Mouse (Mus musculus) hindbrain, embryonic 15.5 days (tissue): Measurements from ENCODE around the gene Rnf144a. TPM values are rescaled to one million over a fixed set of nuclear protein-coding genes. Genes with fewer than 3 reads are reported as not detected.

Source experiments
- ATAC-seq: fragments of 200-750 bp; cut with Nextera tagmentation; 2 replicates; pipeline ENCODE4 v1.8.0; 2017; ENCODE audit warnings: low read depth, moderate number of reproducible peaks, moderate TSS enrichment; ENCODE audit not compliant: low FRiP score
- H3K27ac ChIP-seq: fragments of 300-500 bp; sonication (generic); replicated peaks from 2 replicates; pipeline ENCODE4 v1.5.1; 2015; ENCODE audit warnings: mild to moderate bottlenecking, inconsistent platforms
- H3K27me3 ChIP-seq: fragments of 300-500 bp; sonication (generic); 2 replicates; pipeline ENCODE4 v1.6.1; 2015; ENCODE audit warnings: control low read depth, inconsistent platforms
- H3K36me3 ChIP-seq: fragments of 300-500 bp; sonication (generic); 2 replicates; pipeline ENCODE4 v1.6.1; 2015; ENCODE audit warnings: control low read depth, inconsistent platforms
- H3K4me1 ChIP-seq: fragments of 300-500 bp; sonication (generic); replicated peaks from 2 replicates; pipeline ENCODE4 v1.6.1; 2015; ENCODE audit warnings: control low read depth, inconsistent platforms
- H3K4me2 ChIP-seq: fragments of 300-500 bp; sonication (generic); 2 replicates; pipeline ENCODE4 v1.6.1; 2015; ENCODE audit warnings: moderate library complexity, mild to moderate bottlenecking, inconsistent platforms
- H3K4me3 ChIP-seq: fragments of 300-500 bp; sonication (generic); 2 replicates; pipeline ENCODE4 v1.5.1; 2015; ENCODE audit warnings: mild to moderate bottlenecking, inconsistent platforms
- H3K9ac ChIP-seq: fragments of 300-500 bp; sonication (generic); 2 replicates; pipeline ENCODE4 v1.6.1; 2015; ENCODE audit warnings: inconsistent platforms
- H3K9me3 ChIP-seq: fragments of 300-500 bp; sonication (generic); 2 replicates; pipeline ENCODE4 v1.6.1; 2016; ENCODE audit warnings: control low read depth, inconsistent platforms
- WGBS: fragments of 180-500 bp; shearing (Covaris S2); methylation state at CpG from one replicate; pipeline ENCODE4 v1.1.7; 2015; 5-methylcytosine and 5-hydroxymethylcytosine counted together
- polyA plus RNA-seq: library from polyadenylated mRNA; unstranded; fragments of >200 nt; fragmentation: Nextera tagmentation; extraction: Ambion mirVana; gene quantifications from 2 replicates; pipeline ENCODE4 v1.2.1, GENCODE M21; 2015

Rnf144a gene
- polyA plus RNA-seq, 1 experiment from 2014 or later = 29.3 TPM

DNA sequence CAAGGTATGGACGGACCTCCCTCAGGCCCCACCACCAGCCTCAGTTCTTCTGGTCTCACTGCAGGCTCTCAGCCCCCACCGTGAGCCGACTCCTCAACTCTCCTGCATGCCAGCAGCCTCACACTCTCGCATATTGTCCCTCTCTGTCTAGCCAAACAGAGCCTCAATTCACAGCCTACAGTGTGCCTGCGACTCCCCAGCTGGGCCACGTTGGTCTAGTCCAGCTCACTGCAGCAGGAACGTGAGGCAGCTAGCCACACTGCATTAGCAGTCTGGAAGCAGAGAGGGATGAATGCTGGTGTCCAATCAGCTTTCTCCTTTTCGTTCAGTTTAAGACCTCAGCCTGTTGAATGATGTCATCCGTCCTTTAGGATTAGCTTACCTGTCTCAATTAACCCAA is 28.1 kb downstream of the Rnf144a start:
- Histone ChIP-seq H3K9ac (no peak overlapping the region), H3K27ac (no peak overlapping the region), H3K4me3 (no peak overlapping the region), H3K9me3 (no peaks in the 10 kb centered on the region), H3K36me3 (peaks cover 19% of the 10 kb centered on the region), H3K27me3 (no peaks in the 10 kb centered on the region), H3K4me1 (no peaks in the 10 kb centered on the region), H3K4me2 (no peak overlapping the region)
- WGBS = 73% methylated on average over 9 of the region's 9 CpGs
- peak; percentile 73 for ATAC-seq

DNA sequence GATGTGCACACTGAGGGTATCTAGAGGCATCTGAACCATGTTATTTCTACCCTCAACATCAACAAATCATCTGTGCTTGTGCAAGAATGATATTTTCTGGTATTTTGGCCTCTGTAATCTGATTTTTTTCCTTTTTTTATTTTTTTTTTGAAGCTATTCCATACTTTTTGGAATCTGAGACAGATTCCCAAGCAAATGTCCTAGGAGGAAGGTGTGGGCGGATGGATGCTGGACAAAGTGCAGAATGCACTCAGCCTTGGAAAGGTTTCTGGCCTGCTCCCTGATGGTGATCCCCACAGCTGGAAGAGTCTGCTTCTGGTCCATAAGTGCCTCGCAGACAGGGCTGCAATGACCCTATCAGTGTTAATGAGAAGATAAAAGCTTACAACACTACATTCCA is 28.9 kb downstream of the Rnf144a start:
- H3K9me3 ChIP-seq = no peaks in the 10 kb centered on the region
- no peak for ATAC-seq
- H3K4me2 ChIP-seq = no peak overlapping the region
- no peaks in the 10 kb centered on the region for H3K27me3 ChIP-seq
- WGBS = 82% methylated on average over 2 of the region's 2 CpGs
- H3K27ac ChIP-seq = no peak overlapping the region
- H3K36me3 ChIP-seq = peaks cover 19% of the 10 kb centered on the region
- no peak overlapping the region for H3K4me3 ChIP-seq
- H3K4me1 ChIP-seq = no peaks in the 10 kb centered on the region
- H3K9ac ChIP-seq = no peak overlapping the region

DNA sequence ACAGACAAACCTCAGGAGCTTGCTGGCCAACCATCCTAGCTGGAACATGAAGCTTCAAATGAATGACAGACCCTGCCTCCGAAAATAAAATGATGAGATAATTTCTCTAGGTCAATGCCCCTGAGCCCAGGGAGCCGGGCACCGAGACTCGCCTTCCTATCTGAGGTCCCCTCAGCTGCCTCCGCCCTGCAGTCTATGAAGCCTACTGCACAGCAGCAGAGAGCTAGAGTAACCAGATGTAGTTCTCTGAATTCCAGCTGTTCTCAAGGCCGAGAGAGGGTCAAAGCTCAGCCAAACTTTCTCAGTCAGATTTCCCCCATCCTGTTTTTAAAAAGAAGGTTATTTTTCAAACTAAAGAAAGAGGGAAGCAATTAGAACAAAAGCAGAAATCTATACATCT is 29.3 kb downstream of the Rnf144a start:
- WGBS = 89% methylated on average over 6 of the region's 6 CpGs
- H3K4me2 ChIP-seq = no peak overlapping the region

DNA sequence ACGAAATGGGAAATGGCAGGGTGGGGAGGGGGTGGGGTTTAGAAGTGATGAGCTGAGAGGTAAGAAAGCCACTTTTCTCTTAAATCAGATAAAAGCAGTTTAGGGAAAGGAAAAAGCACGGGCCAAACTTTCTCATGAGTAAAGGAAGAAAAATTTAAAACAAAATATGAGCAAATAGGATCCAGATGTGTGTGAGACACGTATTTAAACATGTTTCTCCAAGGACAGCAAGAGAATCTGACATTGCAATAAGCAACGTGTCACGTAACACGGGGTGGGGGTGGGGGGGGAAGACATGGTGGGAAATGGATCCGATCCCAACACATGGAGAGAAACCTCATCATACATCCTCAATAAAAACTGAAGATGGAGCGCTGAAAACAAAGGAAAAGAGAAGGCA is 33.3 kb downstream of the Rnf144a start:
- peaks cover 5% of the 10 kb centered on the region; the same call in 1 of the 2 replicates for H3K36me3 ChIP-seq
- no peak overlapping the region for H3K4me2 ChIP-seq
- WGBS = 87% methylated on average over 8 of the region's 8 CpGs
- H3K4me3 ChIP-seq = no peak overlapping the region
- H3K9ac ChIP-seq = no peak overlapping the region
- H3K4me1 ChIP-seq = no peaks in the 10 kb centered on the region
- H3K9me3 ChIP-seq = no peaks in the 10 kb centered on the region
- H3K27me3 ChIP-seq = no peaks in the 10 kb centered on the region
- ATAC-seq = no peak
- no peak overlapping the region for H3K27ac ChIP-seq

More for the DNA sequence above, 29.3 kb downstream of the Rnf144a start:
- Histone ChIP-seq H3K4me3 (no peak overlapping the region), H3K27ac (no peak overlapping the region), H3K9ac (no peak overlapping the region), H3K36me3 (peaks cover 19% of the 10 kb centered on the region), H3K4me1 (no peaks in the 10 kb centered on the region), H3K27me3 (no peaks in the 10 kb centered on the region), H3K9me3 (no peaks in the 10 kb centered on the region)
- no peak for ATAC-seq

DNA sequence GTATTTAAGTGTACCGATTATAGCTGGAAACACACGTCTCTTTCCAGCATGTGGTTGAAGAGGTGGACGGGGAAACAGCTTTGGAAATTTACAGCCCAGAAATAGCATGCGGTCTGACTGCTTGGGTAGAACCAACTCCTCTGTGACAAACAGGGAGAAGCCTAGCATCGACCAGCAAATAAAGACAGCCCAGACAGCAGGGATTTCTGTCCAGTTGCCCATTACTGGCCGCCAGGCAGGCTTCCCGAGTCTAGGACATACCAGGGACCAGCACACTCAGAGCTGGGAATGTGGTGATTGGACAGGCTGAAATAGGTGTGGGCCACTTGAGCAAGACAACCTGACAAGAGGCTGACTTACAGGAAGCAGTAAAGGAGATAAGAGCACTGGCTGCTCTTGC is 35.3 kb downstream of the Rnf144a start:
- no peak for ATAC-seq
- Histone ChIP-seq H3K4me3 (no peak overlapping the region), H3K27me3 (no peaks in the 10 kb centered on the region), H3K27ac (no peak overlapping the region), H3K4me2 (no peak overlapping the region), H3K36me3 (peaks cover 10% of the 10 kb centered on the region; the same call in 1 of the 2 replicates), H3K9me3 (no peaks in the 10 kb centered on the region), H3K9ac (no peak overlapping the region), H3K4me1 (no peaks in the 10 kb centered on the region)
- WGBS = 87% methylated on average over 7 of the region's 7 CpGs

DNA sequence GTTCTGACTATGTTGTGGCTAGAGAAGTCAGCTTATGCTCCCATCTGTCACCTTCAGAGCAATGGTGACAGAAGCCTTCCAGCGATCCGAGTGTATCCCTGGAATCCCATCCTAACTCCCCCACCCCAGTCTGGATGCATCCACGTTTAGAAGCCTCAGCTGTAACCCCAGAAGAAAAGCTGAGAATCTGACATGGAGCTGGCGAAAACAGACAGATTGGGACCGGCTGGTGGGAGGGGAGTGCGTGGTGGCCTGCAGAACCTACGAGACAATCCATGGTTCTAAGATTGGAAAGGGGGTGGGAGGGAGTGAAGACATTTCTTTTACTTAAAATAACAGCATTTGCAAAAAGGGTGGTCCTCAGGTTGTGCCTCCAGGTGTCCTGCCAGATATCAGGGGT is 37.4 kb downstream of the Rnf144a start:
- no peak for ATAC-seq
- WGBS = 91% methylated on average over 7 of the region's 7 CpGs
- no peaks in the 10 kb centered on the region for H3K4me1 ChIP-seq
- H3K4me2 ChIP-seq = no peak overlapping the region
- H3K27me3 ChIP-seq = no peaks in the 10 kb centered on the region
- H3K9me3 ChIP-seq = no peaks in the 10 kb centered on the region
- H3K9ac ChIP-seq = no peak overlapping the region
- H3K27ac ChIP-seq = no peak overlapping the region
- H3K36me3 ChIP-seq = 0 out of 2 replicates have a peak, but pooled peaks cover 6% of the 10 kb centered on the region
- no peak overlapping the region for H3K4me3 ChIP-seq

DNA sequence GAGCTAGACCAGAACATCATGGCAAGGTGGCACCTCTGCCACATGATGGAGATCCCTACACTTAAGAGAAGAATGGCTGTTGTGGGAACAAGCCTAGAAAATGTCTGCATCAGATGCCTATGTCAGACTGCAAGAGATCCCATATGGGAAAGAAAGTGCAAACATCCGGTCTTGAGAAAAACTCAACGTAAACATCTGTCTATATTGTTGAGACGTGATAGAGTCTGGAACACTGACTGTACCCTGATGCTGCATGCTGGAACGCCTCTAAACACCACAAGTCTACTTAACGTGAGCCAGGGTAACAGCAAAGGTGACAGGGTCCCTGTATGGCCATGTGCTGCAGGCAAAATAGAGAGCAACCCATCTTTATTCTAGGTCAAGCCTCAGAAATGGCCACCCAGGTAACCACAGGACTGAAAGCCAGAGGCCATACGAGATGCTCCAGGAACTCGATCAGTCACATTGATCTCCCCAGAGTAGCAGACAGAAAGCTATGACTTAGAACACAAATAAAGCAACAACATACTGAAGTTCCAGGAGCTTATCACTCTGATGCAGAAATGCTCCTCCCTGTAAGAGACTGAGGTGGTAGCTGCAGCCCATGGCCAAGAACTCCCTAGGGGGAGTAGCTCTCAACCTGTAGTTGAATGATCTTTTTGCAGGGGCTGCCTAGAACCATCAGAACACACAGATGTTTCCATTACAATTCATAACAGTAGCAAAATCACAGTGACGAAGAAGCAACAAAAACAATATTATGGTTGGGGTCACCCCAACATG is 38.3 kb downstream of the Rnf144a start:
- no peaks in the 10 kb centered on the region for H3K27me3 ChIP-seq
- no peak overlapping the region for H3K4me2 ChIP-seq
- no peak for ATAC-seq
- H3K9ac ChIP-seq = no peak overlapping the region
- WGBS = 94% methylated on average over 8 of the region's 8 CpGs
- no peaks in the 10 kb centered on the region for H3K4me1 ChIP-seq
- H3K9me3 ChIP-seq = no peaks in the 10 kb centered on the region
- H3K27ac ChIP-seq = no peak overlapping the region
- 0 out of 2 replicates have a peak, but pooled peaks cover 6% of the 10 kb centered on the region for H3K36me3 ChIP-seq
- H3K4me3 ChIP-seq = no peak overlapping the region

DNA sequence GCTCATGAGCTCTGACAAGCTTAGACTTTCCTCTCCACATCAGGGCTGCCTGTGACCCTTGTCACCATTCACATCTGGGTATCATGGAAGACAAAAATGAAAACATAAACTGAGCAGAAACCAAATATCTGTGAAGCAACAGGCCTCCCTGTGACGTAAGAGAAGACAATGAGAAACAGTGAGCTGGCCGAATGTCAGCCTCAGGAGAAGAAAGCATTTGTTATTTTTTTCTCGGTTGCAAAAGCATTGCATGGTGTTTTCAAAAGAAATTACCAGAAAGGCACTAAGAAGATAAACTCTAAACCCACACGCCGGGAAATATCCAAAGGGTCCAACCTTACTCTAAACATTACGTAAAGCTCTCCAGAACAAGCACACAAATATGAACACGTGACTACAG is 41.3 kb downstream of the Rnf144a start:
- Histone ChIP-seq H3K27ac (no peak overlapping the region), H3K9me3 (no peaks in the 10 kb centered on the region), H3K27me3 (no peaks in the 10 kb centered on the region), H3K36me3 (0 out of 2 replicates have a peak, but pooled peaks cover 6% of the 10 kb centered on the region), H3K9ac (no peak overlapping the region), H3K4me3 (no peak overlapping the region), H3K4me1 (peaks cover 9% of the 10 kb centered on the region; the same call in 1 of the 2 replicates), H3K4me2 (no peak overlapping the region)
- WGBS = 89% methylated on average over 7 of the region's 7 CpGs
- ATAC-seq = no peak

DNA sequence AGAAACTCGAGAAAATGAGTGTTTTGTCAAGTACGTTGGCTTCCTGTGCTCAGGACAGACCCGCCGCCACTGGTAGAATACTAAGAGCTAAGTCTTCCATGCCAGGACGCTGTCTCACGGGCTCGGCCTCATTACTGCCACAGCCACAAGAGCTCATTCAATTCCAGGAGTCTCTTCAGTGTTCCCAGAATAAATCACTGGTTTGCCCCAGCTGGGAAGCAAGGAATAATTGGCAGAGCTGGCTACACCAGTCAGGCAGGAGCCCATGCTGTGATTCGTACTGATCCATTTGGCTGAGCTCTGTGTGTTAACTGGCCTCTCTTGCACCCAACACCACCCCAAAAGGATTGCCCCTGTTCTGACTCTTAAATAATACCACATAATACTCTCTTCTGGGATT is 45.0 kb downstream of the Rnf144a start:
- WGBS = 55% methylated on average over 8 of the region's 8 CpGs
- Histone ChIP-seq H3K4me3 (no peak overlapping the region), H3K9ac (no peak overlapping the region), H3K27me3 (no peaks in the 10 kb centered on the region), H3K36me3 (0 out of 2 replicates have a peak, but pooled peaks cover 4% of the 10 kb centered on the region), H3K9me3 (no peaks in the 10 kb centered on the region), H3K4me2 (no peak overlapping the region), H3K27ac (no peak overlapping the region; the same call in 1 of the 2 replicates), H3K4me1 (peaks cover 9% of the 10 kb centered on the region; the same call in 1 of the 2 replicates)
- peak; percentile 70; the same call in 1 of the 2 replicates for ATAC-seq

DNA sequence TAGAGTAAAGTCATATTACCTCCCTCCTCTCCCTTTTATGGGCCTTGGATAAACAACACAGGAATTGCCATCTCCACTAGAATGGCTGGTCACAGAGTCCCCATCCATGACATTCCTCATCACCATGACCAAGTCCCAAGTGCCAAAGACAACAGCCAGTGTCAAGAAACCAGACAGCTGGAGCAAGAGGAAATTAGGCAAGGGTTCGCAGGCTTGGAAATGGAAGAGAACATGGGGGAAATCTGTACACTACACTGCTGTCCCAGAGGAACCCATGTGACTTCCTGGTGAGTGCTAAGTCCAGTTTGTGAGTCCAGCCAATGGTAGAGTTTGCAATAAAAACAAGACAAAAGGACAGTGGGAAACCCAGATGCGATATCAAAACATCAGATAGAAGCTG is 47.7 kb downstream of the Rnf144a start:
- no peaks in the 10 kb centered on the region for H3K27me3 ChIP-seq
- H3K9me3 ChIP-seq = no peaks in the 10 kb centered on the region
- no peaks in the 10 kb centered on the region for H3K36me3 ChIP-seq
- ATAC-seq = no peak
- peaks cover 9% of the 10 kb centered on the region for H3K4me1 ChIP-seq
- 88% methylated on average over 2 of the region's 2 CpGs for WGBS
- no peak overlapping the region for H3K27ac ChIP-seq
- H3K4me3 ChIP-seq = no peak overlapping the region
- no peak overlapping the region for H3K4me2 ChIP-seq
- no peak overlapping the region for H3K9ac ChIP-seq

DNA sequence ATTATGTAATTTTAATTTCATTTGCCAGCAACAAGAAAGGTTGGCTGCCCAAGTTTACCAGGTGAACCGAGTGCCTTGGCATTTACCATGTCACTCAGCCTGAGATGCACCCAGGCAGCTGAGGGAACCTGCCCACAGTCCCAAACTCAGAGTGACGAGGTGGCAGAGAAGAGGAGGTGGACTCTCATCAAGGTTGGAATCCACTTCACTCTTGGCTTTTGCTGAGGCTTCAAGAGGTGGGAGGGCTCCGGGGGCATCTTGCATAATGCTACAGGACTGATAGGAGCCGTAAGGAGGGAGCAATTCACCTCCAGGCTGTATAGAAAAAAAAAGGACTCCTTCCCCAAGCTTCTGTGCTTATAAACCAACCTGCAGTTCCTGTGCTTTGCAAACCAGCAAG is 48.7 kb downstream of the Rnf144a start:
- Histone ChIP-seq H3K9me3 (no peaks in the 10 kb centered on the region), H3K27ac (no peak overlapping the region), H3K4me3 (no peak overlapping the region), H3K27me3 (no peaks in the 10 kb centered on the region), H3K36me3 (no peaks in the 10 kb centered on the region), H3K4me2 (no peak overlapping the region), H3K9ac (no peak overlapping the region), H3K4me1 (peaks cover 14% of the 10 kb centered on the region)
- ATAC-seq = no peak
- WGBS = 94% methylated on average over 4 of the region's 4 CpGs

DNA sequence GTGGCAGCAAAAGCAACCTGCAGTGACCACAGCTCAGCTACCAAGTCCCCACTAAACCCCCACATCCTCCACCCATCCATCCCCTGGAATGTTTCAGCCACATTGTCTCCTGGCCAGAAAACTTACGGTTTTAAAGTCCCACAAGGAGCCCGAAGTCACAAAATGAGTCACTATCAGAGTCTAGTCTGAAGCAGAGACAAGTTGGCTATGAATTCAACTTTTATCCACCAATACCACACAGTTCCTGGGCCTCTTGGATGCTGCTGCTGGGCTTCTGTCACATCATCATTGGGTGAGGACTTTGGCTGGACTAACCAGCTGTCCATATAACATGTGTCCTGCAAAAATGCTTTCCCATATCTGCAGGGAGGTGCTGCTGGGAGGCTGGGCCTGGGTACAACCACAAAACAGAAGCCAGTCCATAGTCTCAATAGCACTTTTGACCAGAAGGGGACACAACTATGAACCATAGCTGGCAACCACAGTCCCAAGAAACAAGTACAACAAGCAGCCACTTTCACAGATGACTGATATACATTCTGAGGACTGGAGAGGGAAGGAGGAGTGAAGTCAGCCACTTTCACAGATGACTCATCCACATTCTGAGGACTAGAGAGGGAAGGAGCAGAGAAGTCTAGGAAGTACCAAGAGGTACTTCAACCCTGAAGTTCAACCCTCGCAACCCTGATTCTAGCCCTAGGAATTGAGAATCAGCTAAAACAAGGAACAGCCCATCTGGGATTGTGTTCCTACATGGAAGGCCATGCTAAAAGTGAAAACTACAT is 49.3 kb downstream of the Rnf144a start:
- Histone ChIP-seq H3K36me3 (no peaks in the 10 kb centered on the region), H3K27me3 (no peaks in the 10 kb centered on the region), H3K4me3 (no peak overlapping the region), H3K27ac (no peak overlapping the region), H3K4me2 (no peak overlapping the region), H3K4me1 (peaks cover 20% of the 10 kb centered on the region), H3K9me3 (no peaks in the 10 kb centered on the region), H3K9ac (no peak overlapping the region)
- 96% methylated on average over 3 of the region's 3 CpGs for WGBS
- no peak for ATAC-seq
